Mouse (Mus musculus) erythroblast, adult 5-6 weeks (primary cell): ENCODE measurements around the gene Faap20. TPM values are rescaled to one million over a fixed set of nuclear protein-coding genes. Genes with fewer than 3 reads are reported as not detected.

Experiments
- total RNA-seq, 2 experiments: library from RNA; stranded (forward) in 1 of 2; stranded (reverse) in 1 of 2; fragments of 150-400 nt in 1 of 2; fragments of 200-764, 138-1000 nt in 1 of 2; gene quantifications; 2 replicates each; pipeline versions ENCODE4 v1.2.3 to v1.2.4; 2015 to 2017; ENCODE audit warnings: low replicate concordance in 2 of 2

Gene Faap20
- total RNA-seq, 2 experiments from 2014 or later: 3.5 to 8.1 TPM

Other genes with a start within 250 kb of the Faap20 start
- gene Plch2, start 193.0 kb upstream of the Faap20 start, total RNA-seq (2015; ENCODE audit: low replicate concordance): not detected in 2 replicates
- not detected in 2 replicates for gene Plch2, start 193.0 kb upstream of the Faap20 start, total RNA-seq (2017; ENCODE audit: low replicate concordance)
- 0.42 and 2.7 TPM in 2 replicates for gene Pex10, start 182.8 kb upstream of the Faap20 start, total RNA-seq (2015; ENCODE audit: low replicate concordance)
- 0.42 and 3.6 TPM in 2 replicates for gene Pex10, start 182.8 kb upstream of the Faap20 start, total RNA-seq (2017; ENCODE audit: low replicate concordance)
- gene Rer1, start 163.4 kb upstream of the Faap20 start, total RNA-seq (2015; ENCODE audit: low replicate concordance): 27.1 and 49.3 TPM in 2 replicates
- gene Rer1, start 163.4 kb upstream of the Faap20 start, total RNA-seq (2017; ENCODE audit: low replicate concordance): 34.8 and 36.0 TPM in 2 replicates
- gene Morn1, start 163.2 kb upstream of the Faap20 start, total RNA-seq (2015; ENCODE audit: low replicate concordance): 2.9 TPM in 1 of 2 replicates, not detected in the other
- gene Morn1, start 163.2 kb upstream of the Faap20 start, total RNA-seq (2017; ENCODE audit: low replicate concordance): 0.28 TPM in 1 of 2 replicates, not detected in the other
- 8.8 and 10.8 TPM in 2 replicates for gene Ski, start 27.2 kb upstream of the Faap20 start, total RNA-seq (2015; ENCODE audit: low replicate concordance)
- gene Ski, start 27.2 kb upstream of the Faap20 start, total RNA-seq (2017; ENCODE audit: low replicate concordance): 2.8 and 3.4 TPM in 2 replicates
- gene Prkcz, start 111.6 kb downstream of the Faap20 start, total RNA-seq (2015; ENCODE audit: low replicate concordance): 1.9 TPM in 1 of 2 replicates, not detected in the other
- not detected in 2 replicates for gene Prkcz, start 111.6 kb downstream of the Faap20 start, total RNA-seq (2017; ENCODE audit: low replicate concordance)
- not detected in 2 replicates for gene Gabrd, start 148.3 kb downstream of the Faap20 start, total RNA-seq (2015; ENCODE audit: low replicate concordance)
- not detected in 2 replicates for gene Gabrd, start 148.3 kb downstream of the Faap20 start, total RNA-seq (2017; ENCODE audit: low replicate concordance)
- gene Cfap74, start 159.4 kb downstream of the Faap20 start, total RNA-seq (2015; ENCODE audit: low replicate concordance): not detected in 2 replicates
- 0.56 TPM in 1 of 2 replicates, not detected in the other for gene Cfap74, start 159.4 kb downstream of the Faap20 start, total RNA-seq (2017; ENCODE audit: low replicate concordance)
- gene Tmem52, start 219.3 kb downstream of the Faap20 start, total RNA-seq (2015; ENCODE audit: low replicate concordance): not detected in 2 replicates
- not detected in 2 replicates for gene Tmem52, start 219.3 kb downstream of the Faap20 start, total RNA-seq (2017; ENCODE audit: low replicate concordance)
- 42.4 and 62.8 TPM in 2 replicates for gene Gnb1, start 241.6 kb downstream of the Faap20 start, total RNA-seq (2015; ENCODE audit: low replicate concordance)
- gene Gnb1, start 241.6 kb downstream of the Faap20 start, total RNA-seq (2017; ENCODE audit: low replicate concordance): 18.8 and 34.2 TPM in 2 replicates